Mouse (Mus musculus): ENCODE results near the gene Hist1h4c. TPM values are rescaled to one million over a fixed set of nuclear protein-coding genes. Genes with fewer than 3 reads are reported as not detected.
A peak's percentile ranks its signal among the peaks of the same experiment; 100 is the strongest.
"Not testable (repeated sequence)": the region's sequence is repeated elsewhere in the genome, so short reads cannot be mapped to it uniquely, and the experiment has no call there.

The Hist1h4c gene
- polyA plus RNA-seq, 1 experiment from 2014 or later: 3.7 TPM

- Histone ChIP-seq H3K4me2 (replicated peaks; ENCODE audit: low read depth, low read length) (peak overlapping the region; percentile 63), H3K4me3 (ENCODE audit: low read depth, low read length) (peak overlapping the region; percentile 42), H3K27ac (ENCODE audit: low read length) (peak overlapping the region; percentile 91), H3K9ac (replicated peaks; ENCODE audit: low read depth) (peak overlapping the region; percentile 45)
- H3K36me3 ChIP-seq (ENCODE audit: insufficient read depth, low read length); H3K4me1 ChIP-seq (ENCODE audit: insufficient read depth, low read depth, low read length); H3K27me3 ChIP-seq (replicated peaks; ENCODE audit: insufficient read depth, low read length); H3K9me3 ChIP-seq (ENCODE audit: low read length): not testable (repeated sequence)
- TF ChIP-seq EP300 (IDR thresholded peaks at IDR 0.05): peak; percentile 45; the same call in 1 of the 2 replicates
- 1% methylated on average over 11 of the region's 37 CpGs for WGBS
- peak; percentile 92 for DNase-seq (ENCODE audit: low spot score)
- peak; percentile 10 for ATAC-seq
These were observed 13.8 kb downstream of the Hist1h4c start for GRCm38 (mm10) chr13:23684295-23684945.

- Histone ChIP-seq H3K27ac (ENCODE audit: low read length) (peak within 1 kb of the TSS; percentile 91), H3K9ac (replicated peaks; ENCODE audit: low read depth) (peak within 1 kb of the TSS; percentile 48), H3K4me1 (ENCODE audit: insufficient read depth, low read depth, low read length) (peaks cover 5% of the 10 kb centered on the region; the same call in 1 of the 2 replicates), H3K27me3 (replicated peaks; ENCODE audit: insufficient read depth, low read length) (no peaks in the 10 kb centered on the region), H3K4me2 (replicated peaks; ENCODE audit: low read depth, low read length) (peak within 1 kb of the TSS; percentile 63), H3K36me3 (ENCODE audit: insufficient read depth, low read length) (no peaks in the 10 kb centered on the region), H3K9me3 (ENCODE audit: low read length) (no peaks in the 10 kb centered on the region), H3K4me3 (ENCODE audit: low read depth, low read length) (peak within 1 kb of the TSS; percentile 42)
- peak; percentile 96 for ATAC-seq
- TF ChIP-seq CTCF (IDR thresholded peaks at IDR 0.05) (no peak), EP300 (IDR thresholded peaks at IDR 0.05) (peak; percentile 88)
- 2% methylated on average over 29 of the region's 32 CpGs for WGBS
- peak; percentile 100 for DNase-seq (ENCODE audit: low spot score)
These were observed 14.4 kb downstream of the Hist1h4c start, which contains the start of the genes Hist1h2ac and Hist1h2bc for GRCm38 (mm10) chr13:23683755-23684281. Gene Hist1h2ac, minus strand, starts transcription at chr13:23683948. Gene Hist1h2bc, plus strand, starts transcription at chr13:23684199.

GRCm38 (mm10) chr13:23682947-23683754 lies 15.1 kb downstream of the Hist1h4c start:
- not testable (repeated sequence) for H3K4me1 ChIP-seq (ENCODE audit: insufficient read depth, low read depth, low read length); H3K27me3 ChIP-seq (replicated peaks; ENCODE audit: insufficient read depth, low read length); H3K9me3 ChIP-seq (ENCODE audit: low read length); H3K36me3 ChIP-seq (ENCODE audit: insufficient read depth, low read length)
- Histone ChIP-seq H3K4me2 (replicated peaks; ENCODE audit: low read depth, low read length) (peak overlapping the region; percentile 55), H3K9ac (replicated peaks; ENCODE audit: low read depth) (peak overlapping the region; percentile 48), H3K27ac (ENCODE audit: low read length) (peak overlapping the region; percentile 89), H3K4me3 (ENCODE audit: low read depth, low read length) (peak overlapping the region; percentile 42)
- peak; percentile 27 for DNase-seq (ENCODE audit: low spot score)
- WGBS: 10% methylated on average over 12 of the region's 30 CpGs
- peak; percentile 57 for ATAC-seq

- WGBS: 31% methylated on average over 1 of the region's 1 CpGs
- ATAC-seq (no peak), DNase-seq (ENCODE audit: low spot score) (no peak)
- peaks cover 5% of the 10 kb centered on the region; the same call in 1 of the 2 replicates for H3K4me1 ChIP-seq (ENCODE audit: insufficient read depth, low read depth, low read length)
- H3K4me3 ChIP-seq (ENCODE audit: low read depth, low read length): no peak overlapping the region
- TF ChIP-seq EP300 (IDR thresholded peaks at IDR 0.05) (no peak), CTCF (IDR thresholded peaks at IDR 0.05) (no peak)
- H3K9me3 ChIP-seq (ENCODE audit: low read length): no peaks in the 10 kb centered on the region
- peak overlapping the region; percentile 55; the same call in 1 of the 2 replicates for H3K4me2 ChIP-seq (replicated peaks; ENCODE audit: low read depth, low read length)
- no peaks in the 10 kb centered on the region for H3K36me3 ChIP-seq (ENCODE audit: insufficient read depth, low read length)
- no peaks in the 10 kb centered on the region for H3K27me3 ChIP-seq (replicated peaks; ENCODE audit: insufficient read depth, low read length)
- H3K9ac ChIP-seq (replicated peaks; ENCODE audit: low read depth): no peak overlapping the region
- H3K27ac ChIP-seq (ENCODE audit: low read length): no peak overlapping the region
These were observed 15.7 kb downstream of the Hist1h4c start for GRCm38 (mm10) chr13:23682623-23682946.

DNA sequence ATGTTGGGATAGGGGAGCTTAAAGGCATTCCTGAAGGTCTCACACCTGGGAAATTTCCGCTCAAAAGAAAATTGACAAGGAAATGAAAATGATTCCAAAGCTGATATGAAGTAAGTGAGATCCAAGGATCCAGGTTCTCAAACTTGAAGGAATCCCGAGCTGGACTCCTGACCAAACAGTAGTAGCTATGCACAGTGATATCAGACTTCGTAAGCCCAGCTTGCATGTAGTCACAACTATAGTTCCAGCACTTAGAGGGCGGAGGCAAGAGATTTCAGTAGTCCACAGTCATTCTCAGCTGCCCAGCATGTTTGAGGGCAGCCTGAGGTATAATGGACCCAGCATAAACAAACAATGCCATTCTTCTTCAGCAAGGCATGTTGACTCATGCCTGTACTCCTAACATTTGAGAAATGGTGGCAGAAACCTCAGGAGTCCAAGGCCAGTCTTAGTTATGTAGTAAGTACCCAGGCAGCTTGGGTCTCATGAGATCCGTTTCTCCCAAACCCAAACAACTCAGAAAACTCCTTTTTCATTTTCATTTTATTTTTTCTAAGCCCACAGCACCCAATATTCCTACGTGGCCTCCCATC lies 16.2 kb downstream of the Hist1h4c start:
- Histone ChIP-seq H3K4me3 (ENCODE audit: low read depth, low read length) (no peak overlapping the region), H3K36me3 (ENCODE audit: insufficient read depth, low read length) (no peaks in the 10 kb centered on the region), H3K4me2 (replicated peaks; ENCODE audit: low read depth, low read length) (no peak overlapping the region), H3K4me1 (ENCODE audit: insufficient read depth, low read depth, low read length) (peaks cover 5% of the 10 kb centered on the region; the same call in 1 of the 2 replicates), H3K27ac (ENCODE audit: low read length) (no peak overlapping the region), H3K9ac (replicated peaks; ENCODE audit: low read depth) (no peak overlapping the region), H3K27me3 (replicated peaks; ENCODE audit: insufficient read depth, low read length) (no peaks in the 10 kb centered on the region), H3K9me3 (ENCODE audit: low read length) (no peaks in the 10 kb centered on the region)
- DNase-seq (ENCODE audit: low spot score): no peak
- ATAC-seq: no peak
- WGBS: 76% methylated on average over 6 of the region's 6 CpGs
- TF ChIP-seq CTCF (IDR thresholded peaks at IDR 0.05): no peak
- no peak for TF ChIP-seq EP300 (IDR thresholded peaks at IDR 0.05)

GRCm38 (mm10) chr13:23662536-23662935 lies 35.7 kb downstream of the Hist1h4c start:
- peak; percentile 12; the same call in 1 of the 2 replicates for ATAC-seq

More at GRCm38 (mm10) chr13:23662536-23662935, 35.7 kb downstream of the Hist1h4c start:
- Histone ChIP-seq H3K4me2 (replicated peaks; ENCODE audit: low read depth, low read length) (no peak overlapping the region), H3K27me3 (replicated peaks; ENCODE audit: insufficient read depth, low read length) (no peaks in the 10 kb centered on the region), H3K4me3 (ENCODE audit: low read depth, low read length) (no peak overlapping the region), H3K27ac (ENCODE audit: low read length) (no peak overlapping the region), H3K9ac (replicated peaks; ENCODE audit: low read depth) (no peak overlapping the region), H3K9me3 (ENCODE audit: low read length) (no peaks in the 10 kb centered on the region), H3K4me1 (ENCODE audit: insufficient read depth, low read depth, low read length) (no peaks in the 10 kb centered on the region), H3K36me3 (ENCODE audit: insufficient read depth, low read length) (no peaks in the 10 kb centered on the region)
- TF ChIP-seq EP300 (IDR thresholded peaks at IDR 0.05): no peak
- TF ChIP-seq CTCF (IDR thresholded peaks at IDR 0.05): no peak
- DNase-seq (ENCODE audit: low spot score): peak; percentile 11
- WGBS: 47% methylated on average over 3 of the region's 3 CpGs

Data from lung, postnatal 0 days (tissue).